Mouse (Mus musculus) liver, adult 2 months (tissue): Measurements from ENCODE around the gene 1700037H04Rik.

Experiments
- CTCF ChIP-seq: fragments of 200-500 bp; IDR thresholded peaks from 2 replicates; pipeline ENCODE4 v1.5.1; 2011; ENCODE audit warnings: low read depth, low read length, control low read depth
- POLR2A ChIP-seq: fragments of 200-500 bp; IDR thresholded peaks from 2 replicates; pipeline ENCODE4 v1.6.1; 2011; ENCODE audit warnings: low read length, control low read depth; ENCODE audit not compliant: insufficient read depth; ENCODE audit errors: extremely low read depth

- TF ChIP-seq POLR2A: no peak
- no peak for TF ChIP-seq CTCF
Measured at GRCm38 (mm10) chr2:131124166-131124565, 35.7 kb downstream of the 1700037H04Rik start.
